ENCODE assay signal across 15 mouse cellular contexts in the genomic region with DNA sequence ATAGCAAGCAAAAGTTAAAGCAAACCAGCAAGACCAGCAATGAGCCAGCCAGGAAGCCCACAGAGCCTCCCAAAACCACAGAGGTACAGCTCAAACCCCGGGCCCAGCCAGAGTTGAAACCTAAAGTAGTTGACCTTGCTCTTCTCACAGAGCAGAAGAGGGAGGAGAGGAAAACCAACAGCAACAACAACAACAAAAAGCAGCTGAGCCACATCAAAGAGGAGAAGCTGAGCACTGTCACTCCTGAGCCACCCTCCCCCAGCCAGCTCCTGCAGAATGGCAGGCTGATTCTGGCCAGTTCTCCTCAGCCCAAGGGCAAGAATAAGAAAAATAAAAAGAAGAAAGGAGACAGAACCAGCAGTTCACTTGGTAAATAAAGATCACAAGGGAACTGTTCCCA. TPM values are rescaled to one million over a fixed set of nuclear protein-coding genes. Genes with fewer than 3 reads are reported as not detected.
DNase-seq lines count a peak whose midpoint lies in the region; ATAC-seq lines count a peak whose summit lies in the region.
"Had no signal": no experiment of that assay in that cellular context is flagged by ENCODE, and none has a peak within 500 bp of the region (broad histone marks: within the 10 kb centered on the region; RNA-seq: fewer than 3 reads in every experiment).

No protein-coding gene starts in this region.

- peak; percentile 82 for ATAC-seq in inflammation-experienced regulatory T-cells, adult 6 months
- ATAC-seq: forebrain, embryonic 14.5 days had no signal

- peak; percentile 15 for DNase-seq in adrenal gland, postnatal 25 days
- DNase-seq in adrenal gland, postnatal 4 days (ENCODE audit: low spot score in 2 of 2) = no peak
- DNase-seq in ovary, adult 18-20 months (ENCODE audit: low spot score) = peak; percentile 80
- no peak for DNase-seq in ovary, postnatal 10 days (ENCODE audit: low spot score)
- DNase-seq in thymus, postnatal 4 days = peak; percentile 44
- no peak for DNase-seq in retina, postnatal 1 day
- no peak for DNase-seq in cerebellum, adult 8-10 months
- DNase-seq: B cell, adult 2 months; cerebellum, postnatal 10 days; heart, adult 18-20 months; kidney, adult 18-20 months; lung, postnatal 36 days; right cerebral cortex, postnatal 14 days had no signal

RNA-seq across cellular contexts. Expression of gene Tnip2, which starts 47.7 kb away (rescaled TPM):
- 14.9 and 24.7 TPM in 2 replicates for total RNA-seq in adrenal gland, postnatal 25 days (2021)
- 10 to 100 TPM; 28.0 to 28.4 TPM for total RNA-seq in adrenal gland, postnatal 4 days (2021)
- polyA plus RNA-seq in inflammation-experienced regulatory T-cells, adult 6 months (2017; shearing (Covaris generic)) = 10 to 100 TPM; 19.0 to 32.4 (median 27.2) TPM

RNA-seq across cellular contexts. Expression of gene Sh3bp2, which starts 59.6 kb away (rescaled TPM):
- total RNA-seq in adrenal gland, postnatal 25 days (2021) = 16.6 and 19.9 TPM in 2 replicates
- 10 to 100 TPM; 10.7 to 14.5 TPM for total RNA-seq in adrenal gland, postnatal 4 days (2021)
- 10 to 100 TPM in 2 of 3 experiments, 1 to 10 TPM in 1; 4.0 to 15.0 (median 10.2) TPM for polyA plus RNA-seq in inflammation-experienced regulatory T-cells, adult 6 months (2017; shearing (Covaris generic))

Comparison
In these comparisons a context has a peak if more than half of its experiments do, and no peak if none do; other contexts are left out.
1. DNase-seq: peak in adrenal gland, postnatal 25 days (single experiment), ovary, adult 18-20 months (single experiment) and thymus, postnatal 4 days (single experiment); none in adrenal gland, postnatal 4 days (0 of 2), ovary, postnatal 10 days (single experiment), retina, postnatal 1 day (single experiment) and cerebellum, adult 8-10 months (single experiment).